Mouse (Mus musculus): ENCODE measurements around the gene Fgf5. TPM values are rescaled to one million over a fixed set of nuclear protein-coding genes. Genes with fewer than 3 reads are reported as not detected.

The Fgf5 gene
- total and polyA plus RNA-seq, 2 experiments from 2014 or later = not detected

- Histone ChIP-seq H3K27me3 (ENCODE audit: control insufficient read depth, insufficient read depth, low read length) (0 out of 2 replicates have a peak, but pooled peaks cover 3% of the 10 kb centered on the region), H3K4me1 (ENCODE audit: control insufficient read depth, insufficient read depth) (no peaks in the 10 kb centered on the region), H3K36me3 (replicated peaks; ENCODE audit: control insufficient read depth, insufficient read depth, low read length) (no peaks in the 10 kb centered on the region), H3K4me2 (ENCODE audit: low read depth, low read length) (0 out of 2 replicates have a peak overlapping the region, but pooled peaks have one; percentile 13), H3K4me3 (ENCODE audit: low read depth, low read length) (no peak overlapping the region), H3K9ac (replicated peaks; ENCODE audit: low read depth, low read length) (no peak overlapping the region), H3K9me3 (replicated peaks; ENCODE audit: control insufficient read depth, low read length) (no peaks in the 10 kb centered on the region), H3K27ac (ENCODE audit: low read depth) (no peak overlapping the region)
- WGBS = 20% methylated on average over 17 of the region's 17 CpGs
- no peak for ATAC-seq (ENCODE audit: insufficient read depth, low read depth)
- no peak for TF ChIP-seq EP300 (IDR thresholded peaks at IDR 0.05; ENCODE audit: low read depth)
- TF ChIP-seq CTCF (IDR thresholded peaks at IDR 0.05; ENCODE audit: low read depth) = no peak
- DNase-seq (ENCODE audit: low spot score) = no peak
These were observed 29.9 kb downstream of the Fgf5 start for GRCm38 (mm10) chr5:98283696-98284478.

GRCm38 (mm10) chr5:98290642-98291041 is 36.7 kb downstream of the Fgf5 start:
- Histone ChIP-seq H3K4me2 (ENCODE audit: low read depth, low read length) (no peak overlapping the region), H3K9me3 (replicated peaks; ENCODE audit: control insufficient read depth, low read length) (no peaks in the 10 kb centered on the region), H3K27ac (ENCODE audit: low read depth) (no peak overlapping the region), H3K9ac (replicated peaks; ENCODE audit: low read depth, low read length) (no peak overlapping the region), H3K27me3 (ENCODE audit: control insufficient read depth, insufficient read depth, low read length) (peaks cover 26% of the 10 kb centered on the region), H3K4me3 (ENCODE audit: low read depth, low read length) (no peak overlapping the region), H3K4me1 (ENCODE audit: control insufficient read depth, insufficient read depth) (peaks cover 8% of the 10 kb centered on the region; the same call in 1 of the 2 replicates), H3K36me3 (replicated peaks; ENCODE audit: control insufficient read depth, insufficient read depth, low read length) (no peaks in the 10 kb centered on the region)
- ATAC-seq (ENCODE audit: insufficient read depth, low read depth) (no peak), DNase-seq (ENCODE audit: low spot score) (no peak)
- TF ChIP-seq EP300 (IDR thresholded peaks at IDR 0.05; ENCODE audit: low read depth) = no peak
- no peak for TF ChIP-seq CTCF (IDR thresholded peaks at IDR 0.05; ENCODE audit: low read depth)
- WGBS = 75% methylated on average over 8 of the region's 8 CpGs

GRCm38 (mm10) chr5:98292388-98293048 is 38.5 kb downstream of the Fgf5 start:
- Histone ChIP-seq H3K27me3 (ENCODE audit: control insufficient read depth, insufficient read depth, low read length) (peaks cover 26% of the 10 kb centered on the region), H3K4me1 (ENCODE audit: control insufficient read depth, insufficient read depth) (peaks cover 8% of the 10 kb centered on the region; the same call in 1 of the 2 replicates), H3K9ac (replicated peaks; ENCODE audit: low read depth, low read length) (no peak overlapping the region), H3K4me2 (ENCODE audit: low read depth, low read length) (peak overlapping the region; percentile 51), H3K4me3 (ENCODE audit: low read depth, low read length) (peak overlapping the region; percentile 32), H3K36me3 (replicated peaks; ENCODE audit: control insufficient read depth, insufficient read depth, low read length) (no peaks in the 10 kb centered on the region), H3K27ac (ENCODE audit: low read depth) (no peak overlapping the region), H3K9me3 (replicated peaks; ENCODE audit: control insufficient read depth, low read length) (no peaks in the 10 kb centered on the region)
- ATAC-seq (ENCODE audit: insufficient read depth, low read depth) (no peak), DNase-seq (ENCODE audit: low spot score) (no peak)
- TF ChIP-seq EP300 (IDR thresholded peaks at IDR 0.05; ENCODE audit: low read depth) (no peak), CTCF (IDR thresholded peaks at IDR 0.05; ENCODE audit: low read depth) (no peak)
- WGBS = 4% methylated on average over 19 of the region's 19 CpGs

- TF ChIP-seq EP300 (IDR thresholded peaks at IDR 0.05; ENCODE audit: low read depth) = no peak
- TF ChIP-seq CTCF (IDR thresholded peaks at IDR 0.05; ENCODE audit: low read depth) = no peak
- Histone ChIP-seq H3K27ac (ENCODE audit: low read depth) (no peak overlapping the region), H3K9me3 (replicated peaks; ENCODE audit: control insufficient read depth, low read length) (no peaks in the 10 kb centered on the region), H3K36me3 (replicated peaks; ENCODE audit: control insufficient read depth, insufficient read depth, low read length) (no peaks in the 10 kb centered on the region), H3K4me3 (ENCODE audit: low read depth, low read length) (peak overlapping the region; percentile 32), H3K4me2 (ENCODE audit: low read depth, low read length) (peak overlapping the region; percentile 51), H3K9ac (replicated peaks; ENCODE audit: low read depth, low read length) (no peak overlapping the region), H3K4me1 (ENCODE audit: control insufficient read depth, insufficient read depth) (peaks cover 8% of the 10 kb centered on the region; the same call in 1 of the 2 replicates), H3K27me3 (ENCODE audit: control insufficient read depth, insufficient read depth, low read length) (peaks cover 26% of the 10 kb centered on the region)
- ATAC-seq (ENCODE audit: insufficient read depth, low read depth) (no peak), DNase-seq (ENCODE audit: low spot score) (no peak)
- WGBS = 4% methylated on average over 12 of the region's 12 CpGs
These were observed 39.2 kb downstream of the Fgf5 start for GRCm38 (mm10) chr5:98293049-98293715.

- DNase-seq (ENCODE audit: low spot score) (no peak), ATAC-seq (ENCODE audit: insufficient read depth, low read depth) (no peak)
- H3K36me3 ChIP-seq (replicated peaks; ENCODE audit: control insufficient read depth, insufficient read depth, low read length) = no peaks in the 10 kb centered on the region
- no peaks in the 10 kb centered on the region for H3K4me1 ChIP-seq (ENCODE audit: control insufficient read depth, insufficient read depth)
- H3K4me3 ChIP-seq (ENCODE audit: low read depth, low read length) = no peak overlapping the region
- H3K27ac ChIP-seq (ENCODE audit: low read depth) = no peak overlapping the region
- H3K9me3 ChIP-seq (replicated peaks; ENCODE audit: control insufficient read depth, low read length) = no peaks in the 10 kb centered on the region
- no peak overlapping the region for H3K9ac ChIP-seq (replicated peaks; ENCODE audit: low read depth, low read length)
- WGBS = 73% methylated on average over 4 of the region's 4 CpGs
- H3K27me3 ChIP-seq (ENCODE audit: control insufficient read depth, insufficient read depth, low read length) = no peaks in the 10 kb centered on the region
- no peak for TF ChIP-seq CTCF (IDR thresholded peaks at IDR 0.05; ENCODE audit: low read depth)
- no peak for TF ChIP-seq EP300 (IDR thresholded peaks at IDR 0.05; ENCODE audit: low read depth)
- H3K4me2 ChIP-seq (ENCODE audit: low read depth, low read length) = no peak overlapping the region
These were observed 46.1 kb downstream of the Fgf5 start for GRCm38 (mm10) chr5:98300079-98300478.
